In genomic region chr12:6119557-6119956, GRCm38 (mm10) we compare ENCODE assay signal across 29 mouse cellular contexts.
"Had no signal": no experiment of that assay in that cellular context is flagged by ENCODE, and none has a peak within 500 bp of the region (broad histone marks: within the 10 kb centered on the region; RNA-seq: fewer than 3 reads in every experiment).

No protein-coding gene starts in this region.

- DNase-seq: cerebellum, adult 2 months; cerebellum, adult 8-10 months; cerebellum, adult 9-10 months; cerebellum, adult 9-11 months; cerebellum, postnatal 10 days; cerebellum, postnatal 14 days; cerebellum, postnatal 25 days; cerebellum, postnatal 36 days; embryo, embryonic 11 days; forebrain, postnatal 0 days; gastrocnemius, adult 2 months; gastrocnemius, postnatal 10 days; gastrocnemius, postnatal 14 days; gastrocnemius, postnatal 25 days; gastrocnemius, postnatal 36 days; heart, adult 11 months; heart, adult 18-20 months; heart, adult 2 months had no signal

- H3K27me3 ChIP-seq: embryonic facial prominence, embryonic 12.5 days; embryonic facial prominence, embryonic 13.5 days; embryonic facial prominence, embryonic 15.5 days; forebrain, embryonic 12.5 days; forebrain, embryonic 13.5 days; forebrain, embryonic 15.5 days had no signal

- H3K4me2 ChIP-seq: embryonic facial prominence, embryonic 12.5 days; embryonic facial prominence, embryonic 13.5 days; embryonic facial prominence, embryonic 15.5 days; forebrain, embryonic 12.5 days; forebrain, embryonic 13.5 days; forebrain, embryonic 15.5 days had no signal

- ATAC-seq: forebrain, embryonic 13.5 days; forebrain, embryonic 14.5 days; forebrain, embryonic 15.5 days; forebrain, embryonic 16.5 days; forebrain, postnatal 0 days had no signal

- H3K9me3 ChIP-seq: embryonic facial prominence, embryonic 10.5 days; embryonic facial prominence, embryonic 12.5 days; embryonic facial prominence, embryonic 13.5 days; embryonic facial prominence, embryonic 15.5 days; forebrain, embryonic 10.5 days; forebrain, embryonic 12.5 days; forebrain, embryonic 13.5 days; forebrain, embryonic 15.5 days had no signal

- H3K4me1 ChIP-seq: embryonic facial prominence, embryonic 10.5 days; embryonic facial prominence, embryonic 12.5 days; embryonic facial prominence, embryonic 15.5 days; forebrain, embryonic 10.5 days; forebrain, embryonic 12.5 days; forebrain, embryonic 13.5 days; forebrain, embryonic 15.5 days had no signal

- H3K36me3 ChIP-seq: embryonic facial prominence, embryonic 10.5 days; embryonic facial prominence, embryonic 12.5 days; embryonic facial prominence, embryonic 13.5 days; embryonic facial prominence, embryonic 15.5 days; forebrain, embryonic 10.5 days; forebrain, embryonic 12.5 days; forebrain, embryonic 15.5 days had no signal

- H3K4me3 ChIP-seq: embryonic facial prominence, embryonic 10.5 days; embryonic facial prominence, embryonic 12.5 days; embryonic facial prominence, embryonic 13.5 days; embryonic facial prominence, embryonic 15.5 days; erythroblast, embryonic 14.5 days; forebrain, embryonic 10.5 days; forebrain, embryonic 12.5 days; forebrain, embryonic 13.5 days; forebrain, embryonic 15.5 days; gastrocnemius, adult 2 months; heart, adult 2 months had no signal

- H3K9ac ChIP-seq: embryonic facial prominence, embryonic 12.5 days; embryonic facial prominence, embryonic 13.5 days; embryonic facial prominence, embryonic 15.5 days; forebrain, embryonic 12.5 days; forebrain, embryonic 13.5 days; forebrain, embryonic 15.5 days; forebrain, postnatal 0 days had no signal

- H3K27ac ChIP-seq: embryonic facial prominence, embryonic 10.5 days; embryonic facial prominence, embryonic 12.5 days; embryonic facial prominence, embryonic 13.5 days; embryonic facial prominence, embryonic 15.5 days; forebrain, embryonic 10.5 days; forebrain, embryonic 12.5 days; forebrain, embryonic 13.5 days; forebrain, embryonic 15.5 days; gastrocnemius, adult 2 months; heart, adult 2 months had no signal
